Mouse (Mus musculus) neutrophil, adult 5-6 weeks (primary cell): ENCODE data around the gene 3110070M22Rik. TPM values are rescaled to one million over a fixed set of nuclear protein-coding genes. Genes with fewer than 3 reads are reported as not detected.
"Not testable (repeated sequence)": the region's sequence is repeated elsewhere in the genome, so short reads cannot be mapped to it uniquely, and the experiment has no call there.

Experiments
- ATAC-seq: fragments of 151-379, 151-347 bp; 2 replicates; pipeline ENCODE4 v1.8.0; 2017; ENCODE audit warnings: mild to moderate bottlenecking, moderate TSS enrichment; ENCODE audit not compliant: insufficient number of reproducible peaks, poor library complexity, low FRiP score, severe bottlenecking; ENCODE audit errors: extremely low read depth
- total RNA-seq: library from RNA; stranded (forward); fragments of 200-1000 nt; gene quantifications from 2 replicates; pipeline ENCODE4 v1.2.3, GENCODE M21; 2017

3110070M22Rik gene
- total RNA-seq, result 0.98 and 1.7 TPM in 2 replicates

GRCm38 (mm10) chr13:119487880-119488580 is at the start of gene 3110070M22Rik, which contains the start of gene Tmem267:
Gene 3110070M22Rik (minus strand): TSS chr13:119488383.
Gene Tmem267 (plus strand): TSS chr13:119488039.
- no peak; the same call in 1 of the 2 replicates for ATAC-seq

- peak; percentile 16 for ATAC-seq
These were observed 6.8 kb upstream of the 3110070M22Rik start for GRCm38 (mm10) chr13:119494938-119495337.

- not testable (repeated sequence) for ATAC-seq
These were observed 3.9 kb upstream of the 3110070M22Rik start for GRCm38 (mm10) chr13:119492083-119492482.

- ATAC-seq, result no peak
These were observed 829 bp downstream of the 3110070M22Rik start for GRCm38 (mm10) chr13:119487354-119487753.

- no peak for ATAC-seq
These were observed 10.4 kb downstream of the 3110070M22Rik start for GRCm38 (mm10) chr13:119477789-119478188.

- ATAC-seq, result no peak
These were observed 11.6 kb downstream of the 3110070M22Rik start for GRCm38 (mm10) chr13:119476631-119477030.

GRCm38 (mm10) chr13:119462596-119463560 is 25.3 kb downstream of the 3110070M22Rik start, which contains the start of gene 4833420G17Rik:
Gene 4833420G17Rik (plus strand): TSS chr13:119462768.
- ATAC-seq, result peak; percentile 99

GRCm38 (mm10) chr13:119461900-119462595 is 26.1 kb downstream of the 3110070M22Rik start:
- ATAC-seq, result no peak

- no peak for ATAC-seq
These were observed 31.8 kb downstream of the 3110070M22Rik start for GRCm38 (mm10) chr13:119456342-119456741.

GRCm38 (mm10) chr13:119455082-119455481 is 33.1 kb downstream of the 3110070M22Rik start:
- no peak for ATAC-seq

- ATAC-seq, result no peak
These were observed 34.6 kb downstream of the 3110070M22Rik start for GRCm38 (mm10) chr13:119453563-119453962.

GRCm38 (mm10) chr13:119442244-119442643 is 45.9 kb downstream of the 3110070M22Rik start:
- ATAC-seq, result no peak

Other genes with a start within 250 kb of the 3110070M22Rik start
- 69.8 and 72.9 TPM in 2 replicates for gene Paip1, start 59.8 kb downstream of the 3110070M22Rik start, total RNA-seq
- 137 and 166 TPM in 2 replicates for gene 4833420G17Rik, start 25.6 kb downstream of the 3110070M22Rik start, total RNA-seq
- gene Tmem267, start 344 bp downstream of the 3110070M22Rik start, total RNA-seq, result 2.2 and 2.8 TPM in 2 replicates
- not detected in 2 replicates for gene Ccl28, start 135.4 kb upstream of the 3110070M22Rik start, total RNA-seq
- gene Hmgcs1, start 202.0 kb upstream of the 3110070M22Rik start, total RNA-seq, result 23.6 and 25.7 TPM in 2 replicates